Mouse (Mus musculus) midbrain, embryonic 12.5 days (tissue): ENCODE measurements around the gene Enah. TPM values are rescaled to one million over a fixed set of nuclear protein-coding genes. Genes with fewer than 3 reads are reported as not detected.

ENCODE experiments used
- ATAC-seq: fragments of 200-750 bp; cut with Nextera tagmentation; 2 replicates; pipeline ENCODE4 v1.8.0; 2017; ENCODE audit warnings: low read depth, moderate TSS enrichment, moderate library complexity; ENCODE audit not compliant: low FRiP score
- H3K27ac ChIP-seq: fragments of 300-500 bp; sonication (generic); replicated peaks from 2 replicates; pipeline ENCODE4 v1.5.1; 2016; ENCODE audit warnings: mild to moderate bottlenecking
- H3K27me3 ChIP-seq: fragments of 300-500 bp; sonication (generic); 2 replicates; pipeline ENCODE4 v1.6.1; 2016; ENCODE audit warnings: mild to moderate bottlenecking
- H3K36me3 ChIP-seq: fragments of 300-500 bp; sonication (generic); 2 replicates; pipeline ENCODE4 v1.6.1; 2016
- H3K4me1 ChIP-seq: fragments of 300-500 bp; sonication (generic); 2 replicates; pipeline ENCODE4 v1.6.1; 2016
- H3K4me2 ChIP-seq: fragments of 300-500 bp; sonication (generic); replicated peaks from 2 replicates; pipeline ENCODE4 v1.6.1; 2016; ENCODE audit warnings: mild to moderate bottlenecking, moderate library complexity
- H3K4me3 ChIP-seq: fragments of 300-500 bp; sonication (generic); 2 replicates; pipeline ENCODE4 v1.5.1; 2016; ENCODE audit warnings: mild to moderate bottlenecking
- H3K9ac ChIP-seq: fragments of 300-500 bp; sonication (generic); replicated peaks from 2 replicates; pipeline ENCODE4 v1.6.1; 2016; ENCODE audit warnings: mild to moderate bottlenecking, moderate library complexity
- H3K9me3 ChIP-seq: fragments of 300-500 bp; sonication (generic); 2 replicates; pipeline ENCODE4 v1.6.1; 2016; ENCODE audit warnings: mild to moderate bottlenecking
- WGBS: fragments of 180-500 bp; shearing (Covaris S2); methylation state at CpG from one replicate; pipeline ENCODE4 v1.1.7; 2016; 5-methylcytosine and 5-hydroxymethylcytosine counted together
- polyA plus RNA-seq: library from polyadenylated mRNA; unstranded; fragments of >200 nt; fragmentation: Nextera tagmentation; extraction: Ambion mirVana; gene quantifications from 2 replicates; pipeline ENCODE4 v1.2.1, GENCODE M21; 2016

The Enah gene
- polyA plus RNA-seq, 1 experiment from 2014 or later = 41.4 TPM

DNA sequence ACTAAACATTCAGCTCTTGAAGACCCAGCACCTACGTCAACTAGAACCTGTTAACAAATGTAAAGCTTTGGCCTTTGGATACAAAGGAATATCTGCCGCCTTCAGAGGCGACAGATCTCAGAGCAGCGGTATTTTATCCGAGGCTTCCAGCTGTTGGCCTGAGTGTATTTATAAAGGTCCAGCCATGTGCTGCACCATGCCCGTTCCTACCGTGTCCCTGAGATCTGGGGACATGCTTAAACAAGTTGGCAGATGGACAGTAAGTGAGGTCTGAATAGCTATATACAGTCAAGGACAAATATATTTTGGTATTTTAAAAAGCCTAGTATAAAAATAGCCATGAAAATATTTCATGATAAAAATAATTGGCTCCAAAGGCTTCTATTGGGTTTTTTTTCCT is 32.6 kb upstream of the Enah start:
- Histone ChIP-seq H3K9me3 (no peaks in the 10 kb centered on the region), H3K27me3 (no peaks in the 10 kb centered on the region), H3K36me3 (no peaks in the 10 kb centered on the region), H3K4me2 (no peak overlapping the region), H3K27ac (no peak overlapping the region), H3K4me1 (peaks cover 2% of the 10 kb centered on the region; the same call in 1 of the 2 replicates), H3K4me3 (no peak overlapping the region), H3K9ac (no peak overlapping the region)
- no peak for ATAC-seq
- 81% methylated on average over 7 of the region's 7 CpGs for WGBS

DNA sequence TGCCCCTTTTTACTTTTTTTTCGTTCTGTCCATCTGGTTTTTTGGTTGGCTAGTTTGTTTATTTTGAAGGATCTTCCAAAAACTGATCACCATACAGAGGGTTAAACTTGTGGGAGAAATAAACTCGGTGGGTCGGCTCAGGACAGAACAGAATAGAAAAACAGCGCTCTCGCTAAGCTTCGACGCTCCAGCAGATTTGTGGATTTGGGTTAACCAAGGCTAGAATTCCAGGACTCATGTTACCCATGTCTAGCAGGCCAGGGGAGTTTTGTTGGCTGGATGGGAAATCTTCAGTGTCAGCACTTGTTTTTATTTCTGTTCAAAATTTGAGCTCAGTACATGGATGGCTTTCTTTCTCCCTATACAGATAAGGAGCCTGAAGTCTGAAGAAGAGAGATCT is 30.0 kb upstream of the Enah start:
- no peak overlapping the region for H3K4me3 ChIP-seq
- H3K36me3 ChIP-seq = no peaks in the 10 kb centered on the region
- no peak overlapping the region for H3K4me2 ChIP-seq
- no peak overlapping the region for H3K9ac ChIP-seq
- no peak for ATAC-seq
- H3K27ac ChIP-seq = no peak overlapping the region
- H3K4me1 ChIP-seq = peaks cover 9% of the 10 kb centered on the region
- WGBS = 87% methylated on average over 7 of the region's 7 CpGs
- no peaks in the 10 kb centered on the region for H3K9me3 ChIP-seq
- H3K27me3 ChIP-seq = no peaks in the 10 kb centered on the region

DNA sequence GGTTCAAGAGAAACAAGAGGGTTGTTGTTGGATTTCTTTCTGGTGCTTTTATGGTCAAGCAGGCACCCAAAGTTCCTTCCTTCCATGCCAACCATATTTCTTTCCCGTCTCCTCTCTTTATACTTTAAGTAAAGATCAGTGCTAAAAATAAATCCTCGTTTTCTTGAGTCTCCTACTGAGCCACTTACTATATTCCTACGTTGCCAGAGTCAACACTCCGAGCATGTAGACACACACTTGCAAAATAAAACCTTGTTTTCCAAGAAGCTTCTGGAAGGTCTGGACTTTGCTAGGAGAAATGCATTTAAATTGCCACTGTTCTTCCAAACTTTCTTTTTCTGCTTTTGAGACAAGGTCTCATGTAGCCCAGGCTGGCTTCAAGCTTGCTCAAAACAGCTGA is 28.3 kb upstream of the Enah start:
- WGBS = 78% methylated on average over 4 of the region's 4 CpGs
- H3K36me3 ChIP-seq = no peaks in the 10 kb centered on the region
- H3K4me2 ChIP-seq = no peak overlapping the region
- no peak overlapping the region for H3K9ac ChIP-seq
- ATAC-seq = no peak
- no peak overlapping the region for H3K27ac ChIP-seq
- H3K4me1 ChIP-seq = peaks cover 9% of the 10 kb centered on the region
- no peaks in the 10 kb centered on the region for H3K9me3 ChIP-seq
- no peaks in the 10 kb centered on the region for H3K27me3 ChIP-seq
- no peak overlapping the region for H3K4me3 ChIP-seq

DNA sequence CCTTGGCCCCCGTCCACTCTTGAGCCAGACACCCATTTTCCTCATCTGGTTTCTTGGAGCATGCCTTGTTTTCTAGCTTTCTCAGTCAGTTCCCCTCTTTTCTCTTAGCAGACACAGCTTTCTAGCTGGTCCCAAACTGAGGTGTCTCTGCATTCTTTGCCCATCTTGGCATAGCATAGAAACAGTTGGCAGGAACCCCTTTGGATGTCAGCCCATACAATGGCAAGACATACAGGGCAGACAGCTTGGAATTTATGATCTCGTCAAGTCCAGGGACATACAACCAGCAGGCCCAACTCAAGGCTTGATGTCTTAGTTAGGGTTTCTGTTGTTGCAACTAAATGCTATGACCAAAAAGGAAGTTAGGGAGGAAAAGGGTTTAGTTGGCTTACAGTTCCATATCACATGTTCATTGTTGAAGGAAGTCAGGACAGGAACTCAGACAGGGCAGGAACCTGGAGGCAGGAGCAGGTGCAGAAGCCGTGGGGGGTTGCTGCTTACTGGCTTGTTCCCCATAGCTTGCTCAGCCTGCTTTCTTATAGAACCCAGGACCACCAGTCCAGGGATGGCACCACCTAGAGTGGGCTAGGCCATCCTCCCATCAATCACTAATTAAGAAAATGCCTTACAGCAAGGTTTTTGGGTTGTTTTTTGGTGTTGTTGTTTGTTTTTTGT is 27.4 kb upstream of the Enah start:
- 83% methylated on average over 3 of the region's 3 CpGs for WGBS
- Histone ChIP-seq H3K4me1 (peaks cover 7% of the 10 kb centered on the region), H3K27me3 (no peaks in the 10 kb centered on the region), H3K4me3 (no peak overlapping the region), H3K9ac (no peak overlapping the region), H3K36me3 (no peaks in the 10 kb centered on the region), H3K27ac (no peak overlapping the region), H3K4me2 (no peak overlapping the region), H3K9me3 (no peaks in the 10 kb centered on the region)
- ATAC-seq = no peak

DNA sequence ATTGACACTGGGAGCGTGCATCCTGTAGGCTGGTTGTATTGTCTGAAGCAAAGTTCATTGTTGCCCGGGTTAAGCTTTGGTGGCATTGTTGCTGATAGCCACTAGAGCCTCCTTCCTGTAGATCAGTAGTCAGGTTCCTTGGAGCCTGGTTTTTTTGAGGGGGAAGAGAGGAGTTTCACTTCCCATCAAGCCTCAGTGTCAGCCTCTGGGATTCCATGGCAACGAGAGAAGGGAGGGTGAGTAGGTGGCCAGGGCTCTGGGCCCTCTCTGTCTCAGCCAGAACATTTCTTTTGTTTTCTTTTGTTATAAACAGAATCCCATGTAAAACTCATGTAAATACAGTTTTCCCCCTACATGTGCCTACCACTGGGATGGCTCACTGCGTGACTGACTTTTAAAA is 25.4 kb upstream of the Enah start:
- 50% methylated on average over 4 of the region's 4 CpGs for whole genome bisulfite sequencing
- Histone ChIP-seq H3K4me2 (no peak overlapping the region), H3K36me3 (no peaks in the 10 kb centered on the region), H3K4me1 (peaks cover 7% of the 10 kb centered on the region), H3K4me3 (no peak overlapping the region), H3K9me3 (no peaks in the 10 kb centered on the region), H3K9ac (no peak overlapping the region), H3K27ac (peak overlapping the region; percentile 52), H3K27me3 (no peaks in the 10 kb centered on the region)
- no peak; the same call in 1 of the 2 replicates for ATAC-seq

- H3K9me3 ChIP-seq = no peaks in the 10 kb centered on the region
- 94% methylated on average over 3 of the region's 3 CpGs for WGBS
- ATAC-seq = no peak
- H3K36me3 ChIP-seq = no peaks in the 10 kb centered on the region
- H3K4me2 ChIP-seq = no peak overlapping the region
- no peak overlapping the region for H3K4me3 ChIP-seq
- no peak overlapping the region for H3K27ac ChIP-seq
- H3K9ac ChIP-seq = no peak overlapping the region
- H3K4me1 ChIP-seq = peaks cover 6% of the 10 kb centered on the region
- no peaks in the 10 kb centered on the region for H3K27me3 ChIP-seq
Observed at GRCm38 (mm10) chr1:182040538-182040937, 20.7 kb upstream of the Enah start.

DNA sequence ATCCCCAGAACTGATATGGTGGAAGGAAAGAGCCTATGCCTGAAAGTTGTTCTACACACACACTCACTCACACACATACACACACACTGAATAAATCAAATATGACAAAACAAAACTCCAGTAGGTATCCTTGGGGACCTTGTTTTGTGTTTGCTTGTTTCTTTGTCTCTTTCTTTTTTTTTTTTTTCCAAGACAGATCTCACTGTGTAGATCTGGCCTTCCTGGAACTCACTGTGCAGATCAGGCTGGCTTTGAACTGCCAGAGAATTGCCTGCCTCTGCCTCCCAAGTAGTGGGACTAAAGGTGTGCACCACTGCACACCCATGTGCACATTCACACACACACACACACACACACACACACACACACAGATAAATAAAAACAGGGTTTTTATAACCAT is 12.0 kb upstream of the Enah start:
- ATAC-seq = no peak
- Histone ChIP-seq H3K9me3 (no peaks in the 10 kb centered on the region), H3K4me1 (no peaks in the 10 kb centered on the region; the same call in 1 of the 2 replicates), H3K4me3 (no peak overlapping the region), H3K27me3 (no peaks in the 10 kb centered on the region), H3K4me2 (no peak overlapping the region), H3K9ac (no peak overlapping the region), H3K36me3 (no peaks in the 10 kb centered on the region), H3K27ac (no peak overlapping the region)

GRCm38 (mm10) chr1:182031066-182031465 is 11.3 kb upstream of the Enah start:
- H3K4me2 ChIP-seq = no peak overlapping the region
- 78% methylated on average over 6 of the region's 6 CpGs for WGBS
- ATAC-seq = no peak

GRCm38 (mm10) chr1:182029989-182030649 is 10.3 kb upstream of the Enah start:
- H3K27me3 ChIP-seq = no peaks in the 10 kb centered on the region
- 78% methylated on average over 5 of the region's 5 CpGs for WGBS
- no peaks in the 10 kb centered on the region for H3K36me3 ChIP-seq
- no peaks in the 10 kb centered on the region for H3K9me3 ChIP-seq
- H3K9ac ChIP-seq = no peak overlapping the region
- no peaks in the 10 kb centered on the region; the same call in 1 of the 2 replicates for H3K4me1 ChIP-seq
- H3K27ac ChIP-seq = no peak overlapping the region
- no peak overlapping the region for H3K4me2 ChIP-seq
- no peak overlapping the region for H3K4me3 ChIP-seq
- ATAC-seq = no peak

More at GRCm38 (mm10) chr1:182031066-182031465, 11.3 kb upstream of the Enah start:
- Histone ChIP-seq H3K4me3 (no peak overlapping the region), H3K36me3 (no peaks in the 10 kb centered on the region), H3K4me1 (no peaks in the 10 kb centered on the region; the same call in 1 of the 2 replicates), H3K9me3 (no peaks in the 10 kb centered on the region), H3K9ac (no peak overlapping the region), H3K27me3 (no peaks in the 10 kb centered on the region), H3K27ac (no peak overlapping the region)

GRCm38 (mm10) chr1:182028231-182029210 is 8.7 kb upstream of the Enah start:
- ATAC-seq = no peak
- Histone ChIP-seq H3K27me3 (no peaks in the 10 kb centered on the region), H3K9ac (no peak overlapping the region), H3K9me3 (no peaks in the 10 kb centered on the region), H3K4me2 (no peak overlapping the region), H3K36me3 (no peaks in the 10 kb centered on the region), H3K27ac (no peak overlapping the region), H3K4me3 (no peak overlapping the region), H3K4me1 (no peaks in the 10 kb centered on the region; the same call in 1 of the 2 replicates)
- WGBS = 87% methylated on average over 25 of the region's 25 CpGs

DNA sequence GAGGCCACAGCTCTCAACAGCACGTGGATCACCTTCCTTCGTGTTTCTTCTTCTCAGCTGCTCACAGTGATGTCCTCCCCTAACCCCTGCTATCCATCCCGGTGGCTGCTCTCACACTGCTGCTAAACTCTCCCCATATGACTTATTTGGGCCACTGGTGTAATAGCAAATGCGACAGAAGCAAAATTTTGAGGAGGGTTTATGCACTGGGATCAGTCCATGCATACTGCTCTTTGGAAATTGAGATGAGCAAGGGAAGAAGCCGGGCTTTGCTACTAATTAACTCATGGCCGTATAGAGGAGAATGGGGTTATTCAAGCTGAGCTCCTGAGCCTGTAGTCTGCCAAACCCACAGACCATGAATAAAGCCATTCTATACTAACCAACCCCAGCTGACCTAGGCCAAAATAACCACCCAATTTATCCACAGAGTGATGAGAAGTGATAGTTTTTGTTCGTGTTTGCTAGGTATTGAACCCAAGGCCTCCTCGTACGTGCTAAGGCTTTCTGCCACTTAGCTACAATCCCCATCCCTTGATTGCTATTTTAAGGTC is 7.7 kb upstream of the Enah start:
- no peaks in the 10 kb centered on the region for H3K36me3 ChIP-seq
- no peaks in the 10 kb centered on the region for H3K27me3 ChIP-seq
- no peaks in the 10 kb centered on the region for H3K9me3 ChIP-seq
- H3K4me2 ChIP-seq = no peak overlapping the region
- WGBS = 71% methylated on average over 9 of the region's 9 CpGs
- no peak for ATAC-seq
- no peak overlapping the region for H3K27ac ChIP-seq
- no peaks in the 10 kb centered on the region; the same call in 1 of the 2 replicates for H3K4me1 ChIP-seq
- no peak overlapping the region for H3K9ac ChIP-seq
- H3K4me3 ChIP-seq = no peak overlapping the region
